Mouse (Mus musculus) small intestine, adult 2 months (tissue): ENCODE measurements around the gene Gnaq. TPM values are rescaled to one million over a fixed set of nuclear protein-coding genes. Genes with fewer than 3 reads are reported as not detected.
"Not testable (repeated sequence)": the region's sequence is repeated elsewhere in the genome, so short reads cannot be mapped to it uniquely, and the experiment has no call there.

ENCODE experiments used
- H3K27ac ChIP-seq: fragments of 200-500 bp; 2 replicates; pipeline ENCODE4 v1.5.1; 2012; ENCODE audit warnings: low read depth, low read length, control low read depth, inconsistent platforms; ENCODE audit not compliant: insufficient read depth
- H3K27me3 ChIP-seq: fragments of 200-500 bp; 2 replicates; pipeline ENCODE4 v1.6.1; 2012; ENCODE audit warnings: mild to moderate bottlenecking, moderate library complexity, low read length, inconsistent platforms; ENCODE audit not compliant: control insufficient read depth, insufficient read depth
- H3K36me3 ChIP-seq: fragments of 200-500 bp; 2 replicates; pipeline ENCODE4 v1.6.1; 2012; ENCODE audit warnings: mild to moderate bottlenecking, low read length, control low read depth, inconsistent platforms; ENCODE audit not compliant: control insufficient read depth, insufficient read depth
- H3K4me1 ChIP-seq: fragments of 200-500 bp; 2 replicates; pipeline ENCODE4 v1.6.1; 2012; ENCODE audit warnings: low read length, inconsistent platforms, mixed read lengths; ENCODE audit not compliant: control insufficient read depth, insufficient read depth, insufficient read length
- H3K4me3 ChIP-seq: fragments of 200-500 bp; 2 replicates; pipeline ENCODE4 v1.5.1; 2012; ENCODE audit warnings: low read depth, mild to moderate bottlenecking, control low read depth, inconsistent platforms, low read length, moderate library complexity
- CTCF ChIP-seq: fragments of 200-500 bp; IDR thresholded peaks from 2 replicates; pipeline ENCODE4 v1.5.1; 2012; ENCODE audit warnings: low read depth, mild to moderate bottlenecking, control low read depth, inconsistent platforms, low read length, moderate library complexity, mixed read lengths; ENCODE audit not compliant: insufficient replicate concordance, insufficient read length; ENCODE audit errors: extremely low read depth
- POLR2A ChIP-seq: fragments of 200-500 bp; IDR thresholded peaks from 2 replicates; pipeline ENCODE4 v1.6.1; 2012; ENCODE audit warnings: low read depth, mild to moderate bottlenecking, control low read depth, inconsistent platforms, low read length, moderate library complexity
- WGBS: fragments of 180-500 bp; shearing (Covaris S2); methylation state at CpG from one replicate; pipeline ENCODE4 v1.1.7; 2018; 5-methylcytosine and 5-hydroxymethylcytosine counted together
- polyA plus RNA-seq: library from polyadenylated mRNA; depleted of rRNA; stranded (reverse); fragments of >200 nt; gene quantifications from 2 replicates; pipeline ENCODE4 v1.2.3, GENCODE M21; 2012; rRNA removed

Gnaq gene
- 6.3 and 16.1 TPM in 2 replicates for polyA plus RNA-seq

DNA sequence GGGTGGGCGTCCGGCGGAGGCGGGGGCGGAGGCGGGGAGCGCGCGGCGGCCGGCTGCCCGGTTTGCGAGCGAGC is at the start of gene Gnaq:
Gnaq (plus strand) TSS at position 41 of the 74 bp plus-strand sequence.
- peak within 1 kb of the TSS; percentile 98 for H3K4me3 ChIP-seq
- no peaks in the 10 kb centered on the region for H3K36me3 ChIP-seq
- H3K4me1 ChIP-seq = peaks cover 2% of the 10 kb centered on the region; the same call in 1 of the 2 replicates
- TF ChIP-seq POLR2A (no peak), CTCF (no peak)
- H3K27me3 ChIP-seq = no peaks in the 10 kb centered on the region
- under 1% methylated on average over 14 of the region's 14 CpGs for WGBS
- H3K27ac ChIP-seq = peak within 1 kb of the TSS; percentile 78

DNA sequence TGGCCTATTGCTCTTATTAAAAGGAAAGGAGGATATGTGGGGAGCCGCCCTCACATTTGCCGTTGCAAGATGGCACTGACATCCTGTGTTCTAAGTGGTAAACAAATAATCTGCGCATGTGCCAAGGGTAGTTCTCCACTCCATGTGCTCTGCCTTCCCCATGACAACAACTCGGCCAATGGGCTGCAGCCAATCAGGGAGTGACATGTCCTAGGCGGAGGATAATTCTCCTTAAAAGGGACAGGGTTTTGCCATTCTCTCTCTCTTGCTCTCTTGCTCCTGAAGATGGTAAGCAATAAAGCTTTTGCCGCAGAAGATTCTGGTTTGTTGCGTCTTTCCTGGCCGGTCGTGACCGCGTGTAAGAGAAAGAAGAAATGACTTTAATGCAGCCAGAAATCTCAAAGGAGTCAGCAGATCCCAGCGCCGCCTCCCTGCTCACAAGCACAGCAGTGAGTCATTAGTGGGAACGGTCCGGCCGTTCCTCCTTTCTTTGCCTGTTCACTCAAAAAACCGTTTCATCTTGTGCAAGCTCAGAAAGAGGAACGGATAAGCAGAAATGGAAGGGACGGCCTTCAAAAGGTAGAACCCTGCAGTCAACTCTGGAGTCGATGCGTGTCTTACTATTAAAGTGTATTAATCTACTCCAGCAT is 48.5 kb upstream of the Gnaq start:
- not testable (repeated sequence) for H3K4me1 ChIP-seq, H3K4me3 ChIP-seq, H3K27me3 ChIP-seq, H3K27ac ChIP-seq, H3K36me3 ChIP-seq
- WGBS = 94% methylated on average over 21 of the region's 21 CpGs

DNA sequence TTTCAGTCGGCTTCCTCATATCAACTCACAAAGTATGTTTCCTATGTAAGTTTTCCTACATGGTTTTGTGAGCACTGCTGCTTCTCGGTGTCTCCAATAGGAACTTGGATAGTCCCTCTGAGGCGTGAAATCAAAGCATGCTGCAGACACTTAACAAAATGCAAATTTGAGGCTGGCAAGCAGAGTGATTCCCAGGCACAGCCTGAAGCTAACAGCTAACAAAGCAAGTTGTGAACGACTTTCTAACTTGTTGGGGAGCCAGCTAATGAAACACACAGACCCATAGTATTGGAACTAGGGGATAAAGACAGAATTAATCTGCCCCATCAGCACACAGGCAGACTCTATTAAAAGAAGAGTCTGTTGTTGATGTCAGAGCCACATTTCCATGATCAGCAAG is 47.4 kb upstream of the Gnaq start:
- H3K4me3 ChIP-seq = no peak overlapping the region

DNA sequence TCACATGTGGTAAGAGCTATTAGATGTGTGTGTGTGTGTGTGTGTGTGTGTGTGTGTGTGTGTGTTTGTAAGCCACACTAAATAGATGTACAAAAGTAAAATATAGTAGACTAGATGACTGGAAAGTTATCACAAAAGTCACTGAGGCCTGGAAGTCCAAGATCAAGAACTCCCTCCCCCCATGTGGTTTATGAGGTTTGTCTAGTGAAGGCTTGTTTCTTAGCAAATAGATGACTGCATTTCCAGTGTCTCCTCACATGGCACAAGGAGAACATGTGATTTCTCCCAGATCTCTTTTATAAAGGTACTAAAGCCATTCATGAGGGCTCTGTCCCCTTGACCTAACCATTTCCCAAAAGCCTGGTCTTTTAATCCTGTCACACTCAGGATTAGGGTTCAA is 46.5 kb upstream of the Gnaq start:
- Histone ChIP-seq H3K27me3 (no peaks in the 10 kb centered on the region), H3K4me1 (no peaks in the 10 kb centered on the region), H3K36me3 (no peaks in the 10 kb centered on the region), H3K4me3 (no peak overlapping the region), H3K27ac (no peak overlapping the region)
- TF ChIP-seq CTCF (no peak), POLR2A (no peak)

More for the DNA sequence above, 47.4 kb upstream of the Gnaq start:
- Histone ChIP-seq H3K27me3 (no peaks in the 10 kb centered on the region), H3K27ac (no peak overlapping the region), H3K36me3 (no peaks in the 10 kb centered on the region), H3K4me1 (no peaks in the 10 kb centered on the region)
- TF ChIP-seq POLR2A (no peak), CTCF (no peak)
- WGBS = 76% methylated on average over 4 of the region's 4 CpGs

DNA sequence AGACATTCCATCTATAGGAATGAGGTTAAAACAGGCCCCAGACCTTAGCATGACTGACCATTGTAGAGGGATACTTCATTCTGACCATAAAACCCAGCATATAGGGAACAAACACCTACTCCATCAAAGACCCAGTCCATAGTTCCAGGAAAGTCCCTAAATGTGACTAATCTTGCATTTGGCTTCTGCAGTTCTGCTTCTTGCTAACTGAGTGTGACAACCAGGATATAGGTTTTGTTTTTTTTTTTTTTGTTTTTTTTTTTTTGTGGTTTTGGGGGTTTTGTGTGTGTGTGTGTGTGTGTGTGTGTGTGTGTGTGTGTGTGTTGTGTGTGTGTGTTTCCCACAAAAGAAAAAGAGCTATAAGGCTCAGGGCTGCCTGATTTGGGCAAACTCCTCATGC is 46.0 kb upstream of the Gnaq start:
- H3K36me3 ChIP-seq = no peaks in the 10 kb centered on the region
- no peaks in the 10 kb centered on the region for H3K27me3 ChIP-seq
- TF ChIP-seq POLR2A (no peak), CTCF (no peak)
- no peak overlapping the region for H3K27ac ChIP-seq
- H3K4me3 ChIP-seq = no peak overlapping the region
- H3K4me1 ChIP-seq = no peaks in the 10 kb centered on the region

DNA sequence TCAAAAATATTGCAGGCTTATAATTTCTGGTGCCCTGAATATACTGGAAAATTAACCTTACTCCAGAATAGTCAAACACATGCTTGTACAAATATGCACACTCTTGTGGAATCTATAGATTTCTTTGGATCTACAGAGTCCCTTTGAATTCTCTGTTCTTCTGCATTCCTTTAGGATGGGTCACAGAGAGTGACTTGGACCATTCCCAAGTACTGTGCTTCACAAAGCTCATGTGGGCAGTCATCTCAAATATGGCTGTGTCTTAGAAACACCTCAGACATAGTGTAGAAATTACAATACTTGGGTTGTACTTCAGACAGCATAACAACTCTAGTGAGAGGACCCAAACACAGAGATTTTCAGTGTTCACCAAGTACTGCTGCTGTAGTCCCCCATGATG is 45.2 kb upstream of the Gnaq start:
- Histone ChIP-seq H3K4me1 (no peaks in the 10 kb centered on the region), H3K27ac (no peak overlapping the region), H3K36me3 (no peaks in the 10 kb centered on the region), H3K27me3 (no peaks in the 10 kb centered on the region), H3K4me3 (no peak overlapping the region)
- TF ChIP-seq POLR2A (no peak), CTCF (no peak)

DNA sequence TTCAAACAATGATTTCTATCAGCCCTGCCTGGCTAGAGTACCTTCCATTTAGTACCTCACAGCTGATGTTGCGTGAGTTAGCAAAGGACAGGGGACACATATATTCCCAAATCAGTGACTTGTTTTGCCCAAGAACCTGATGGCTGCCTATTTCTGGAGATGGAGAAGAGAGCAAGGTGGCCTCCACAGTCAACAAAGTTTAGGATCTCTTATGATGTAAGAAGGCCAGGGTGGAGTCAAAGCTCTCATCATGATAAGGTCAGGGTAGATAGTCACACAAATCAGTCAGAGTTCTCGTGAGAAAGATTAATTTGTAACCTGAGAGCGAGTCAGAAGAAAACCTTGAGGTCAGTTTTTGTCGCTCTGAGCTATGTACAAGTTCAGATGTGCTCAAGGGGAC is 39.0 kb upstream of the Gnaq start:
- no peak for TF ChIP-seq CTCF
- TF ChIP-seq POLR2A = no peak
- no peaks in the 10 kb centered on the region for H3K4me1 ChIP-seq
- H3K27me3 ChIP-seq = no peaks in the 10 kb centered on the region
- 61% methylated on average over 4 of the region's 4 CpGs for WGBS
- H3K27ac ChIP-seq = no peak overlapping the region
- H3K36me3 ChIP-seq = no peaks in the 10 kb centered on the region
- no peak overlapping the region for H3K4me3 ChIP-seq

DNA sequence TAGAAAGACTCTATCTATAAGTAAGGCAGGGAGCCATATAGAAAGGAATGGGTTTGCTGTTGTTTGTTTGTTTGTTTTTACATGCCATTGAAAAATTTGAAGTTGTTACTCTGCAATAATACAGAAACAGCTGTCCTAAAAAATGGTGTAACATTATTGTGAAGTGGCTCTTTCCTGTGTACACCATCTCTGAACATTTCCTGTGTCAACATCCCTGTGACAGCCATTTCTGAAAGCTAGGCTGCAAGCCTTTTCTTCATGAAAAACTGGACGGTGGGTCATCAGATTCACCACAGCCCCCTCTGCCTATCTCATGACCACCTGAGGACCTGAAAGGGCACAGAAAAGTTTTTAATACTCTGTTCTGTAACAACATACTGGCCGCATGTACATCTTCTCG is 22.7 kb upstream of the Gnaq start:
- Histone ChIP-seq H3K4me1 (no peaks in the 10 kb centered on the region), H3K27ac (no peak overlapping the region), H3K27me3 (no peaks in the 10 kb centered on the region; the same call in 1 of the 2 replicates), H3K4me3 (no peak overlapping the region), H3K36me3 (no peaks in the 10 kb centered on the region)
- no peak for TF ChIP-seq POLR2A
- TF ChIP-seq CTCF = no peak
- 70% methylated on average over 3 of the region's 3 CpGs for WGBS
